Mouse (Mus musculus) lung, adult 2 months (tissue): Measurements from ENCODE around the gene Aurkaip1.

Experiments
- CTCF ChIP-seq: fragments of 200-500 bp; IDR thresholded peaks from 2 replicates; pipeline ENCODE4 v1.5.1; 2011; ENCODE audit warnings: mild to moderate bottlenecking, low read length, control low read depth; ENCODE audit not compliant: insufficient read depth
- POLR2A ChIP-seq: fragments of 200-500 bp; IDR thresholded peaks from 2 replicates; pipeline ENCODE4 v1.6.1; 2011; ENCODE audit warnings: low read depth, mild to moderate bottlenecking, control low read depth, low read length, borderline replicate concordance; ENCODE audit errors: extremely low read depth

DNA sequence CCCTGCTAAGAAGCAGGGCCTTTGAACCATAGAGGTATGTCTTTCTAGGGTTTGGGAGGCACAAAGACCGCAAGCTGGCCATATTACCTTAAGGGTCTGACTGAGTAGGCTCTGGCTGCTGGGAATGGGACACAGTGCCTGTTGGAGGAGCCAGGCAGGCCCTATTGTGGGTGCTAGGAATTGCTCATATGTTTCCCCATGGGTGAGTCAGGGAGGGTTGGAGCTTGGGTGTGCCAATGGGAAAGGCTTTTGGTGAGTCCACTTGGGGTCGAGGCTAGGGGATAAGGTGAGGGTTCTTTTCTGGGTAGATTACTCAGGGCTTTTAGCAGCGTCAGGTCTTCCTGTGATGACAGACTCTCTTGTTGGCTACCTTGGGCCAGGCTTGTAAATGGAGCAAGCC, 20.3 kb downstream of the Aurkaip1 start:
- TF ChIP-seq CTCF, result no peak
- TF ChIP-seq POLR2A, result no peak
